Mouse (Mus musculus): Measurements from ENCODE around the gene Dtx1.

DNA sequence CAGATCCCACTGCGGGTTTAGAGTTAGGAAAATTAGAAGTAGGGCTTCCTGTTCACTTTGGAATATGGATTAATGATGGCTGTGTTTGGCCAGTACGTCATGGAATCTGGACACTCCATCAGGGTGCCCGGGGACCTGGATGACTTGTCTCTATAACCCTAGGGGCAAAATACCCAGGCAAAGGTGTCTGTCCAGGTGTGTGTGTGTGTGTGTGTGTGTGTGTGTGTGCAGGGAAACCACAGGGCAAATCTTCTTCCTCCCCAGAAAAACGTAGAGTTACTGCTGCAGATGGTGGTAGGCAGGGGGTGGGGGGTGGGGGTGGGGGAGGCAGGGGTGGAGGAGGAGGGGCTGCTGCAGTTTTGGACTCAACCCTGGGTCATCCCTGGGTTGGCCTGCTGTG lies 64.4 kb downstream of the Dtx1 start:
- TF ChIP-seq CTCF (IDR thresholded peaks at IDR 0.05; ENCODE audit: extremely low read depth, insufficient read depth, insufficient read length, insufficient replicate concordance) (no peak), POLR2A (IDR thresholded peaks at IDR 0.05; ENCODE audit: low read depth, low read length) (no peak)
